Mouse (Mus musculus): ENCODE measurements around the gene Scap. TPM values are rescaled to one million over a fixed set of nuclear protein-coding genes. Genes with fewer than 3 reads are reported as not detected.
A peak's percentile ranks its signal among the peaks of the same experiment; 100 is the strongest.

Scap gene
- total and polyA plus RNA-seq, 3 experiments = 17.5 to 33.1 (median 28.0) TPM

DNA sequence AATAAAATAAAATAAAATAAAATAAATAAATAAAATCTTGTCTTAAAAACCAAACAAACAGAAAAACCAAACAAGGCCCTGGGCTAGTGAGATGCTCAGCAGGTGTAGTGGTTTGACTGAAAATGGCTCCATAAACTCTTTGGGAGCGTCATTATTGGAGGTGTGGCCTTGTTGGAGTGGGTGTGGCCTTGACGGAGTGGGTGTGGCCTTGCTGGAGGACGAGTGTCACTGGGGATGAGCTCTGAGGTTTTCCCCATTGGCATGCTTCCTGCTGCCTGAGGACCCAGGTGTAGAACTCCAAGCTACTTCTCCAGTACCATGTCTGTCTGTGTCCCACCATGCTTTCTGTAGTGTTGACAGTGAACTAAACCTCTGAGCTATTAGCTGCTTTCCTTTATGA lies 38.3 kb upstream of the Scap start:
- no peak for TF ChIP-seq POLR2A (IDR thresholded peaks at IDR 0.05; ENCODE audit: insufficient read depth, low read depth, low read length)
- 36% methylated on average over 3 of the region's 3 CpGs for WGBS
- no peaks in the 10 kb centered on the region for H3K4me1 ChIP-seq (ENCODE audit: control insufficient read depth, insufficient read depth, low read length)
- no peak for DNase-seq
- H3K79me2 ChIP-seq (replicated peaks; ENCODE audit: control insufficient read depth, insufficient read depth, low read length) = no peaks in the 10 kb centered on the region
- no peaks in the 10 kb centered on the region for H3K36me3 ChIP-seq (ENCODE audit: control insufficient read depth, insufficient read depth, low read length)
- no peak overlapping the region for H3K9ac ChIP-seq (ENCODE audit: low read depth, low read length)
- intact Hi-C loops (cut with DNase I) = loop anchor here (10.0 kb wide), 1 partner anchor 110 kb away; no protein-coding TSS in a partner anchor
- H3K27me3 ChIP-seq (ENCODE audit: control insufficient read depth, insufficient read depth, low read length) = no peaks in the 10 kb centered on the region
- H3K27ac ChIP-seq = no peak overlapping the region
- no peak overlapping the region for H3K4me3 ChIP-seq

GRCm38 (mm10) chr9:110296867-110297627 lies 36.0 kb upstream of the Scap start:
- intact Hi-C loops (cut with DNase I) = loop anchor here (1.0 to 10.0 kb wide), 2 partner anchors 112 to 403 kb away; no protein-coding TSS in a partner anchor
- H3K79me2 ChIP-seq (replicated peaks; ENCODE audit: control insufficient read depth, insufficient read depth, low read length) = no peaks in the 10 kb centered on the region

GRCm38 (mm10) chr9:110304516-110304915 lies 28.6 kb upstream of the Scap start:
- Histone ChIP-seq H3K27me3 (ENCODE audit: control insufficient read depth, insufficient read depth, low read length) (no peaks in the 10 kb centered on the region), H3K36me3 (ENCODE audit: control insufficient read depth, insufficient read depth, low read length) (no peaks in the 10 kb centered on the region), H3K4me3 (peak overlapping the region; percentile 92), H3K9ac (ENCODE audit: low read depth, low read length) (peak overlapping the region; percentile 69), H3K4me1 (ENCODE audit: control insufficient read depth, insufficient read depth, low read length) (peaks cover 2% of the 10 kb centered on the region), H3K79me2 (replicated peaks; ENCODE audit: control insufficient read depth, insufficient read depth, low read length) (no peaks in the 10 kb centered on the region; the same call in 1 of the 2 replicates), H3K27ac (peak overlapping the region; percentile 97)
- no peak for DNase-seq
- whole genome bisulfite sequencing = 3% methylated on average over 4 of the region's 4 CpGs
- TF ChIP-seq POLR2A (IDR thresholded peaks at IDR 0.05; ENCODE audit: insufficient read depth, low read depth, low read length) (no peak), CTCF (IDR thresholded peaks at IDR 0.05) (peak; percentile 43)
- intact Hi-C loops (cut with DNase I) = loop anchor here (2.0 kb wide), 1 partner anchor 28 kb away; the partner anchor contains the start of gene Scap

More at GRCm38 (mm10) chr9:110296867-110297627, 36.0 kb upstream of the Scap start:
- TF ChIP-seq CTCF (IDR thresholded peaks at IDR 0.05) (peak; percentile 87), EP300 (IDR thresholded peaks at IDR 0.05; ENCODE audit: insufficient read depth, low read depth, low read length) (0 out of 2 replicates have a peak, but pooled peaks have one; percentile 64), POLR2A (IDR thresholded peaks at IDR 0.05; ENCODE audit: insufficient read depth, low read depth, low read length) (no peak)
- Histone ChIP-seq H3K4me1 (ENCODE audit: control insufficient read depth, insufficient read depth, low read length) (no peaks in the 10 kb centered on the region), H3K27me3 (ENCODE audit: control insufficient read depth, insufficient read depth, low read length) (no peaks in the 10 kb centered on the region), H3K27ac (no peak overlapping the region), H3K4me3 (no peak overlapping the region), H3K36me3 (ENCODE audit: control insufficient read depth, insufficient read depth, low read length) (no peaks in the 10 kb centered on the region), H3K9ac (ENCODE audit: low read depth, low read length) (no peak overlapping the region)
- peak; percentile 72 to 79 for DNase-seq
- WGBS = 4% methylated on average over 5 of the region's 5 CpGs

DNA sequence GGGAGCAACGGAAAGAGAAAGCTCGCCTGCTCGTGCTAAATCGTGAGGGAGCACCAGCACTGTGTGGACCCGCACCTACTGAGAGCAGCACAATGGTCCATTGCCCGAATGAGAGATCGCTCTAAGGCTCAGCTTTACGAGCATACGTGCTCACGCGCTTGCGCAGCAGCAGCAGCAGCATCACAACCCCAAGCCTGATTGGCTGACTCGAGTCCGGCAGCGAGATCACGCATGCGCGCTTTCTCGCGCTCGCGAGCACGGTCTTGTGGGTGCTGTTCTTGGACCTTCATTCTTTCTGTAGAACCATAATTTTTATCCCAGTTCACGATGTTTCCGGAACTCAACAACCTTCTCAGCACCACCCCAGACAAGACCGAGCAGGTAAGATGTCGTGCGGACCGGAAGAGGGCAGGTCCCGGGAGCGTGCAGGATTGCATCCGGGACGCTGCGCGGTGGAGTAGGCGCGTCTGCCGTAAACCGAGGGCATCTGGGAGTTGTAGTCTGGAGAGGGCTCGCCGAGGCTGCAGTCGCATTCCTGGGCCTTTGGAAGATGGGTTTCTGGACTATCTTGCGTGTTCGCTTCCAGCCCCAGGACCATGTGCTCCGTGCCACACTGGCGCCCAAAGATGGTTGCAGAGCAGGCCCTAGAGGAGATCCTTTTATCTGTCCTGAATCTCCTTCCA lies 28.0 kb upstream of the Scap start, which contains the start of gene Elp6:
TSS of gene Elp6 (plus strand) at position 205 of the 683 bp plus-strand sequence.
- peak within 1 kb of the TSS; percentile 69 for H3K9ac ChIP-seq (ENCODE audit: low read depth, low read length)
- TF ChIP-seq EP300 (IDR thresholded peaks at IDR 0.05; ENCODE audit: insufficient read depth, low read depth, low read length) (0 out of 2 replicates have a peak, but pooled peaks have one; percentile 51), CTCF (IDR thresholded peaks at IDR 0.05) (0 out of 2 replicates have a peak, but pooled peaks have one; percentile 13), POLR2A (IDR thresholded peaks at IDR 0.05; ENCODE audit: insufficient read depth, low read depth, low read length) (peak; percentile 99)
- H3K79me2 ChIP-seq (replicated peaks; ENCODE audit: control insufficient read depth, insufficient read depth, low read length) = no peaks in the 10 kb centered on the region; the same call in 1 of the 2 replicates
- H3K4me1 ChIP-seq (ENCODE audit: control insufficient read depth, insufficient read depth, low read length) = peaks cover 2% of the 10 kb centered on the region
- peak within 1 kb of the TSS; percentile 92 for H3K4me3 ChIP-seq
- no peaks in the 10 kb centered on the region for H3K36me3 ChIP-seq (ENCODE audit: control insufficient read depth, insufficient read depth, low read length)
- intact Hi-C loops (cut with DNase I) = loop anchor here (2.0 kb wide), 1 partner anchor 28 kb away; the partner anchor contains the start of gene Scap
- no peaks in the 10 kb centered on the region for H3K27me3 ChIP-seq (ENCODE audit: control insufficient read depth, insufficient read depth, low read length)
- DNase-seq = peak; percentile 92 to 95
- peak within 1 kb of the TSS; percentile 97 for H3K27ac ChIP-seq
- WGBS = under 1% methylated on average over 46 of the region's 46 CpGs

DNA sequence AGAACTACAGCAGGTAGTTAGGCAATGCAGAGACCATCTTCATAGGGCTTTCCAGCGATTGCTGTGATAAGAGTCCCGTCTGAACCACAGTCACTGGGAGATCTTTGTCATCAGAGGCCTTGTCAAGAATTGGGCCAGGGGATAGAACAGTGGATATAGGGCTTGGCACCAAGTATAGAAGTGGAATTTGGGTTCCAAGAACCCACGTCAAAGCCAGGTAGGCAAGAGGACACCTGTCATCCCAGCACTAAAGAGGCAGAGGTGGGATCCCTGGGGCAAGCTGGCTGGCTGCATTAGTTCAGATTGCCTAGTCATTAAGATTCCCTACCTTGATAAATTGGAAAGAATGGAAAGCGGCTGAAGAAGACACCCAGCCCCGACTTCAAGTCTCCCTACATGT lies 26.7 kb upstream of the Scap start:
- TF ChIP-seq CTCF (IDR thresholded peaks at IDR 0.05) (no peak), POLR2A (IDR thresholded peaks at IDR 0.05; ENCODE audit: insufficient read depth, low read depth, low read length) (no peak), EP300 (IDR thresholded peaks at IDR 0.05; ENCODE audit: insufficient read depth, low read depth, low read length) (no peak)
- H3K27me3 ChIP-seq (ENCODE audit: control insufficient read depth, insufficient read depth, low read length) = no peaks in the 10 kb centered on the region
- H3K79me2 ChIP-seq (replicated peaks; ENCODE audit: control insufficient read depth, insufficient read depth, low read length) = no peaks in the 10 kb centered on the region; the same call in 1 of the 2 replicates
- 85% methylated on average over 5 of the region's 5 CpGs for WGBS
- H3K9ac ChIP-seq (ENCODE audit: low read depth, low read length) = no peak overlapping the region
- no peak overlapping the region for H3K27ac ChIP-seq
- H3K36me3 ChIP-seq (ENCODE audit: control insufficient read depth, insufficient read depth, low read length) = no peaks in the 10 kb centered on the region
- H3K4me3 ChIP-seq = no peak overlapping the region
- peaks cover 2% of the 10 kb centered on the region for H3K4me1 ChIP-seq (ENCODE audit: control insufficient read depth, insufficient read depth, low read length)
- DNase-seq = no peak
- intact Hi-C loops (cut with DNase I) = no loop called here

Measured in heart, adult 2 months (tissue).